Comparison of ENCODE assay signal across 12 mouse cellular contexts in genomic region chr9:61889855-61890254, GRCm38 (mm10). TPM values are rescaled to one million over a fixed set of nuclear protein-coding genes. Genes with fewer than 3 reads are reported as not detected.
DNase-seq lines count a peak whose midpoint lies in the region; ATAC-seq and TF ChIP-seq lines count a peak whose summit lies in the region.
"Had no signal": no experiment of that assay in that cellular context is flagged by ENCODE, and none has a peak within 500 bp of the region (broad histone marks: within the 10 kb centered on the region; RNA-seq: fewer than 3 reads in every experiment).

No protein-coding gene starts in this region.

- H3K4me3 ChIP-seq in forebrain, embryonic 14.5 days (ENCODE audit: low read depth, low read length): no peak overlapping the region
- H3K4me3 ChIP-seq in forebrain, embryonic 11.5 days (ENCODE audit: low read depth, low read length): no peak overlapping the region
- H3K4me3 ChIP-seq in midbrain, embryonic 15.5 days: no peak overlapping the region
- H3K4me3 ChIP-seq in stomach, postnatal 0 days (ENCODE audit: low read depth, low read length): no peak overlapping the region
- H3K4me3 ChIP-seq: gastrocnemius, adult 2 months had no signal

- H3K9ac ChIP-seq in forebrain, embryonic 14.5 days (ENCODE audit: low read length): no peak overlapping the region
- H3K9ac ChIP-seq in forebrain, embryonic 11.5 days (ENCODE audit: low read length): no peak overlapping the region
- H3K9ac ChIP-seq in midbrain, embryonic 15.5 days: no peak overlapping the region
- H3K9ac ChIP-seq in stomach, postnatal 0 days (ENCODE audit: low read length): no peak overlapping the region

- TF ChIP-seq POLR2A in brain, embryonic 14.5 days (IDR thresholded peaks at IDR 0.05; ENCODE audit: borderline replicate concordance, extremely low read depth, insufficient read depth, insufficient read length, poor library complexity, severe bottlenecking): no peak

- no peaks in the 10 kb centered on the region for H3K9me3 ChIP-seq in forebrain, embryonic 14.5 days (replicated peaks; ENCODE audit: control insufficient read depth, low read length)
- no peaks in the 10 kb centered on the region for H3K9me3 ChIP-seq in forebrain, embryonic 11.5 days (ENCODE audit: control insufficient read depth, low read length)
- H3K9me3 ChIP-seq in midbrain, embryonic 15.5 days: no peaks in the 10 kb centered on the region
- H3K9me3 ChIP-seq in stomach, postnatal 0 days (ENCODE audit: control insufficient read depth, low read length): no peaks in the 10 kb centered on the region

- no peak overlapping the region for H3K4me2 ChIP-seq in forebrain, embryonic 14.5 days (ENCODE audit: low read length)
- H3K4me2 ChIP-seq in forebrain, embryonic 11.5 days (ENCODE audit: low read depth, low read length, severe bottlenecking): no peak overlapping the region
- H3K4me2 ChIP-seq in midbrain, embryonic 15.5 days: no peak overlapping the region
- no peak overlapping the region for H3K4me2 ChIP-seq in stomach, postnatal 0 days (replicated peaks; ENCODE audit: low read depth)

- no peak overlapping the region for H3K27ac ChIP-seq in forebrain, embryonic 14.5 days (ENCODE audit: low read depth, low read length)
- H3K27ac ChIP-seq in forebrain, embryonic 11.5 days (ENCODE audit: low read depth, low read length): no peak overlapping the region
- H3K27ac ChIP-seq in midbrain, embryonic 15.5 days: 0 out of 2 replicates have a peak overlapping the region, but pooled peaks have one; percentile 5
- H3K27ac ChIP-seq in stomach, postnatal 0 days (replicated peaks): no peak overlapping the region
- H3K27ac ChIP-seq: gastrocnemius, adult 2 months had no signal

- ATAC-seq in forebrain, embryonic 14.5 days: no peak
- ATAC-seq in forebrain, embryonic 11.5 days (replicated peaks; ENCODE audit: low FRiP score): no peak
- ATAC-seq in midbrain, embryonic 15.5 days (replicated peaks): 0 out of 2 replicates have a peak, but pooled peaks have one; percentile 17
- no peak for ATAC-seq in stomach, postnatal 0 days (ENCODE audit: low FRiP score, low TSS enrichment)
- ATAC-seq: activated CD4-positive, CD25-positive, alpha-beta regulatory T cell, adult 4 months had no signal

- H3K27me3 ChIP-seq in forebrain, embryonic 14.5 days (replicated peaks; ENCODE audit: control insufficient read depth, insufficient read depth, low read length): no peaks in the 10 kb centered on the region
- H3K27me3 ChIP-seq in forebrain, embryonic 11.5 days (ENCODE audit: control insufficient read depth, insufficient read depth, low read length): no peaks in the 10 kb centered on the region
- 0 out of 2 replicates have a peak, but pooled peaks cover 4% of the 10 kb centered on the region for H3K27me3 ChIP-seq in midbrain, embryonic 15.5 days (replicated peaks)
- H3K27me3 ChIP-seq in stomach, postnatal 0 days (ENCODE audit: control insufficient read depth, insufficient read depth, low read length): no peaks in the 10 kb centered on the region

- no peak for TF ChIP-seq CTCF in brain, embryonic 14.5 days (IDR thresholded peaks at IDR 0.05; ENCODE audit: borderline replicate concordance, extremely low read depth, insufficient read depth, insufficient read length)
- TF ChIP-seq CTCF in stomach, postnatal 0 days (IDR thresholded peaks at IDR 0.05; ENCODE audit: low read depth): no peak

- no peak for TF ChIP-seq EP300 in stomach, postnatal 0 days (optimal IDR thresholded peaks at IDR 0.05)

- WGBS in forebrain, embryonic 14.5 days: 32% methylated on average over 8 of the region's 8 CpGs
- 60% methylated on average over 8 of the region's 8 CpGs for WGBS in forebrain, embryonic 11.5 days
- 48% methylated on average over 8 of the region's 8 CpGs for WGBS in midbrain, embryonic 15.5 days
- WGBS in stomach, postnatal 0 days: 68% methylated on average over 8 of the region's 8 CpGs

- peaks cover 15% of the 10 kb centered on the region for H3K4me1 ChIP-seq in forebrain, embryonic 14.5 days (ENCODE audit: control insufficient read depth, insufficient read depth, low read length)
- H3K4me1 ChIP-seq in forebrain, embryonic 11.5 days (replicated peaks; ENCODE audit: control insufficient read depth, insufficient read depth, low read length): peaks cover under 1% of the 10 kb centered on the region; the same call in 1 of the 2 replicates
- H3K4me1 ChIP-seq in midbrain, embryonic 15.5 days: peaks cover 8% of the 10 kb centered on the region
- H3K4me1 ChIP-seq in stomach, postnatal 0 days (replicated peaks; ENCODE audit: control insufficient read depth, insufficient read depth): no peaks in the 10 kb centered on the region

- H3K36me3 ChIP-seq in forebrain, embryonic 14.5 days (ENCODE audit: control insufficient read depth, insufficient read depth, low read length): no peaks in the 10 kb centered on the region
- no peaks in the 10 kb centered on the region for H3K36me3 ChIP-seq in forebrain, embryonic 11.5 days (ENCODE audit: control insufficient read depth, insufficient read depth, low read length)
- H3K36me3 ChIP-seq in midbrain, embryonic 15.5 days (replicated peaks): no peaks in the 10 kb centered on the region
- no peaks in the 10 kb centered on the region for H3K36me3 ChIP-seq in stomach, postnatal 0 days (ENCODE audit: control insufficient read depth, insufficient read depth, low read length)

- peak; percentile 30 for DNase-seq in forebrain, embryonic 14.5 days (ENCODE audit: low spot score)
- DNase-seq in forebrain, embryonic 11.5 days (ENCODE audit: low spot score): no peak
- peak; percentile 80 for DNase-seq in brain, embryonic 14.5 days (ENCODE audit: low read depth)
- DNase-seq in heart, postnatal 4 days: peak; percentile 59
- DNase-seq in adrenal gland, adult 2 months: no peak
- no peak for DNase-seq in spleen, adult 12 weeks (ENCODE audit: low spot score)
- DNase-seq in stomach, postnatal 0 days (ENCODE audit: low spot score): no peak
- DNase-seq: gastrocnemius, adult 2 months; kidney, postnatal 25 days; liver had no signal

RNA-seq across cellular contexts. Expression of gene Rplp1, which starts 24.5 kb away (rescaled TPM):
- polyA plus RNA-seq in forebrain, embryonic 14.5 days (2014; fragmentation: Nextera tagmentation; extraction: Ambion mirVana): 964 and 1,342 TPM in 2 replicates
- polyA plus RNA-seq in forebrain, embryonic 11.5 days (2014; fragmentation: Nextera tagmentation; extraction: Ambion mirVana): 1,000 and 1,067 TPM in 2 replicates
- 4,229 and 5,499 TPM in 2 replicates for polyA plus RNA-seq in brain, embryonic 14.5 days (2012; rRNA removed)
- 1,000 to 10,000 TPM; 1,924 to 1,989 TPM for total RNA-seq in heart, postnatal 4 days (2021)
- polyA plus RNA-seq in midbrain, embryonic 15.5 days (2015; fragmentation: Nextera tagmentation; extraction: Ambion mirVana): 856 and 860 TPM in 2 replicates
- total RNA-seq in adrenal gland, adult 2 months (2021): 1,000 to 10,000 TPM; 2,277 to 2,466 TPM
- polyA plus RNA-seq in adrenal gland, adult 2 months (2012; rRNA removed): 10,700 and 12,163 TPM in 2 replicates
- polyA plus RNA-seq in stomach, postnatal 0 days (2015; fragmentation: Nextera tagmentation; extraction: Ambion mirVana): 1,416 and 1,491 TPM in 2 replicates

RNA-seq across cellular contexts. Expression of gene Kif23, which starts 56.7 kb away (rescaled TPM):
- polyA plus RNA-seq in forebrain, embryonic 14.5 days (2014; fragmentation: Nextera tagmentation; extraction: Ambion mirVana): 43.2 and 49.6 TPM in 2 replicates
- 124 and 132 TPM in 2 replicates for polyA plus RNA-seq in forebrain, embryonic 11.5 days (2014; fragmentation: Nextera tagmentation; extraction: Ambion mirVana)
- polyA plus RNA-seq in brain, embryonic 14.5 days (2012; rRNA removed): 23.1 and 26.4 TPM in 2 replicates
- total RNA-seq in heart, postnatal 4 days (2021): 10 to 100 TPM; 56.0 to 75.0 TPM
- polyA plus RNA-seq in midbrain, embryonic 15.5 days (2015; fragmentation: Nextera tagmentation; extraction: Ambion mirVana): 16.2 and 16.9 TPM in 2 replicates
- 1 to 10 TPM; 1.7 to 6.1 TPM for total RNA-seq in adrenal gland, adult 2 months (2021)
- 0.31 and 0.37 TPM in 2 replicates for polyA plus RNA-seq in adrenal gland, adult 2 months (2012; rRNA removed)
- polyA plus RNA-seq in stomach, postnatal 0 days (2015; fragmentation: Nextera tagmentation; extraction: Ambion mirVana): 19.9 and 25.1 TPM in 2 replicates

Comparison
In these comparisons a context has a peak if more than half of its experiments do, and no peak if none do; other contexts are left out.
1. DNase-seq: peak in forebrain, embryonic 14.5 days (single experiment), brain, embryonic 14.5 days (single experiment) and heart, postnatal 4 days (single experiment); none in forebrain, embryonic 11.5 days (single experiment), adrenal gland, adult 2 months (single experiment), spleen, adult 12 weeks (single experiment) and stomach, postnatal 0 days (single experiment).
2. RNA of gene Kif23, which starts 56.7 kb away (polyA plus RNA-seq): 124 to 132 TPM in forebrain, embryonic 11.5 days, 43.2 to 49.6 TPM in forebrain, embryonic 14.5 days, 19.9 to 25.1 TPM in stomach, postnatal 0 days, 23.1 to 26.4 TPM in brain, embryonic 14.5 days and 16.2 to 16.9 TPM in midbrain, embryonic 15.5 days; 0.31 to 0.37 TPM in adrenal gland, adult 2 months; every median in the first group is over 10 times any median in the second.